In the genomic region with DNA sequence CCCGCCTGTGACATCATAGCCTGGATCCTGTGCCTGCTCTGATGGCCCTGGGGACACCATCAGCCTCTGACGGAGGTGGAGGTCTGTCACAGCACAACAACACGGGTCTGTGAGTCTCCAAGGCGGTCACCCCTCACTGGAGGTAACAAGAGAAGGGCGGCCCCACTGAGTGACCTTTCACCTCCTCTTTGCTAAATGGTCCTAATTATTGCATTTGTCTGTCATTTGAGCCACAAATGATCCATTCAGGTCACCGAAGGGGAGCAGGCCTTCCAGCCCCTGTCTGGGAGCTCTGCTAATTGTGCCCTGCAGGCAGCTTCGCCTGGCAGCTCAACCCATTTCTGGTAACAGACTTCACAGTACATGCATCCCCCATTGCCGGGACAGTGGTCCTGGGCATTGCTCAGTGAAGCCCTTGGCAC, we compare ENCODE assay signal across 15 mouse cellular contexts.
A peak's percentile ranks its signal among the peaks of the same experiment; 100 is the strongest.
DNase-seq lines count a peak whose midpoint lies in the region; ATAC-seq and TF ChIP-seq lines count a peak whose summit lies in the region.
"Had no signal": no experiment of that assay in that cellular context is flagged by ENCODE, and none has a peak within 500 bp of the region (broad histone marks: within the 10 kb centered on the region; RNA-seq: fewer than 3 reads in every experiment).

No protein-coding gene starts in this region.

- no peak overlapping the region for H3K4me2 ChIP-seq in kidney, embryonic 15.5 days
- H3K4me2 ChIP-seq in embryonic facial prominence, embryonic 11.5 days (ENCODE audit: low read depth, low read length) = no peak overlapping the region
- H3K4me2 ChIP-seq: liver, embryonic 15.5 days; neural tube, embryonic 13.5 days had no signal

- no peak overlapping the region for H3K4me3 ChIP-seq in kidney, embryonic 15.5 days (replicated peaks)
- no peak overlapping the region for H3K4me3 ChIP-seq in embryonic facial prominence, embryonic 11.5 days (ENCODE audit: low read depth, low read length)
- H3K4me3 ChIP-seq: heart, embryonic 10.5 days; liver, embryonic 15.5 days; neural tube, embryonic 13.5 days had no signal

- H3K9ac ChIP-seq in kidney, embryonic 15.5 days = no peak overlapping the region
- no peak overlapping the region for H3K9ac ChIP-seq in embryonic facial prominence, embryonic 11.5 days (replicated peaks; ENCODE audit: low read length)
- H3K9ac ChIP-seq: liver, embryonic 15.5 days; neural tube, embryonic 13.5 days had no signal

- H3K36me3 ChIP-seq in kidney, embryonic 15.5 days = no peaks in the 10 kb centered on the region
- no peaks in the 10 kb centered on the region for H3K36me3 ChIP-seq in embryonic facial prominence, embryonic 11.5 days (replicated peaks; ENCODE audit: control insufficient read depth, insufficient read depth, low read depth, low read length)
- H3K36me3 ChIP-seq: heart, embryonic 10.5 days; liver, embryonic 15.5 days; neural tube, embryonic 13.5 days had no signal

- peaks cover 98% of the 10 kb centered on the region for H3K27me3 ChIP-seq in kidney, embryonic 15.5 days
- H3K27me3 ChIP-seq in embryonic facial prominence, embryonic 11.5 days (ENCODE audit: control insufficient read depth, insufficient read depth, low read length) = peaks cover 14% of the 10 kb centered on the region

- 13% methylated on average over 8 of the region's 8 CpGs for WGBS in kidney, embryonic 15.5 days
- WGBS in embryonic facial prominence, embryonic 11.5 days = 4% methylated on average over 8 of the region's 8 CpGs

- peak; percentile 70; the same call in 1 of the 2 replicates for ATAC-seq in kidney, embryonic 15.5 days (replicated peaks; ENCODE audit: low FRiP score)
- ATAC-seq in embryonic facial prominence, embryonic 11.5 days (replicated peaks; ENCODE audit: insufficient number of reproducible peaks, low FRiP score, low TSS enrichment, low read depth) = peak; percentile 73; the same call in 1 of the 2 replicates

- H3K4me1 ChIP-seq in kidney, embryonic 15.5 days = peaks cover 20% of the 10 kb centered on the region
- H3K4me1 ChIP-seq in embryonic facial prominence, embryonic 11.5 days (ENCODE audit: control insufficient read depth, insufficient read depth, low read length) = peaks cover 6% of the 10 kb centered on the region; the same call in 1 of the 2 replicates
- H3K4me1 ChIP-seq: liver, embryonic 15.5 days had no signal

- TF ChIP-seq POLR2A in brain, embryonic 14.5 days (IDR thresholded peaks at IDR 0.05; ENCODE audit: borderline replicate concordance, extremely low read depth, insufficient read depth, insufficient read length, poor library complexity, severe bottlenecking) = no peak

- no peak for TF ChIP-seq CTCF in brain, embryonic 14.5 days (IDR thresholded peaks at IDR 0.05; ENCODE audit: borderline replicate concordance, extremely low read depth, insufficient read depth, insufficient read length)

- DNase-seq in kidney, adult 9 months = no peak
- DNase-seq in brain, embryonic 14.5 days (ENCODE audit: low read depth) = peak; percentile 66
- DNase-seq in embryonic facial prominence, embryonic 11.5 days (ENCODE audit: low spot score) = peak; percentile 52
- DNase-seq in forelimb bud, embryonic 11.5 days (ENCODE audit: low read depth, low spot score) = peak; percentile 52
- DNase-seq in frontal cortex, postnatal 36 days (ENCODE audit: low spot score in 2 of 2) = no peak
- DNase-seq in cerebellum, adult 11 months = no peak
- DNase-seq in cerebellum, adult 8-10 months = no peak
- DNase-seq: kidney, adult 8-10 months; lung, postnatal 14 days; thymus, postnatal 14 days had no signal

- no peaks in the 10 kb centered on the region for H3K9me3 ChIP-seq in kidney, embryonic 15.5 days (replicated peaks)
- no peaks in the 10 kb centered on the region for H3K9me3 ChIP-seq in embryonic facial prominence, embryonic 11.5 days (replicated peaks; ENCODE audit: control insufficient read depth, low read length)
- H3K9me3 ChIP-seq: heart, embryonic 10.5 days; liver, embryonic 15.5 days; neural tube, embryonic 13.5 days had no signal

- H3K27ac ChIP-seq in kidney, embryonic 15.5 days = no peak overlapping the region
- no peak overlapping the region for H3K27ac ChIP-seq in embryonic facial prominence, embryonic 11.5 days (replicated peaks; ENCODE audit: low read depth, low read length)
- H3K27ac ChIP-seq: heart, embryonic 10.5 days; liver, embryonic 15.5 days; neural tube, embryonic 13.5 days; stomach, postnatal 0 days had no signal

Comparison
In these comparisons a context has a peak if more than half of its experiments do, and no peak if none do; other contexts are left out.
1. DNase-seq: peak in brain, embryonic 14.5 days (single experiment), embryonic facial prominence, embryonic 11.5 days (single experiment) and forelimb bud, embryonic 11.5 days (single experiment); none in kidney, adult 9 months (single experiment), frontal cortex, postnatal 36 days (0 of 2), cerebellum, adult 11 months (single experiment) and cerebellum, adult 8-10 months (single experiment).